ENCODE assay signal across 22 mouse cellular contexts in genomic region chr11:102996385-102996784, GRCm38 (mm10). TPM values are rescaled to one million over a fixed set of nuclear protein-coding genes. Genes with fewer than 3 reads are reported as not detected.
DNase-seq lines count a peak whose midpoint lies in the region; ATAC-seq lines count a peak whose summit lies in the region.
"Had no signal": no experiment of that assay in that cellular context is flagged by ENCODE, and none has a peak within 500 bp of the region (broad histone marks: within the 10 kb centered on the region; RNA-seq: fewer than 3 reads in every experiment).

No protein-coding gene starts in this region.

- H3K4me2 ChIP-seq in limb, embryonic 13.5 days (replicated peaks): no peak overlapping the region
- no peak overlapping the region for H3K4me2 ChIP-seq in liver, embryonic 12.5 days
- H3K4me2 ChIP-seq: forebrain, embryonic 13.5 days; hindbrain, embryonic 14.5 days; liver, embryonic 13.5 days; lung, embryonic 14.5 days had no signal

- H3K9ac ChIP-seq in limb, embryonic 13.5 days: peak overlapping the region; percentile 5; the same call in 1 of the 2 replicates
- H3K9ac ChIP-seq in liver, embryonic 12.5 days: no peak overlapping the region
- H3K9ac ChIP-seq: forebrain, embryonic 13.5 days; hindbrain, embryonic 14.5 days; liver, embryonic 13.5 days; lung, embryonic 14.5 days had no signal

- H3K9me3 ChIP-seq in limb, embryonic 13.5 days: no peaks in the 10 kb centered on the region
- H3K9me3 ChIP-seq in liver, embryonic 12.5 days (replicated peaks): no peaks in the 10 kb centered on the region
- H3K9me3 ChIP-seq: forebrain, embryonic 13.5 days; G1E; liver, embryonic 13.5 days; midbrain, embryonic 10.5 days had no signal

- WGBS in limb, embryonic 13.5 days: 85% methylated on average over 7 of the region's 7 CpGs
- 85% methylated on average over 7 of the region's 7 CpGs for WGBS in liver, embryonic 12.5 days (ENCODE audit: insufficient replicate concordance)

- no peak overlapping the region for H3K27ac ChIP-seq in limb, embryonic 13.5 days
- no peak overlapping the region for H3K27ac ChIP-seq in liver, embryonic 12.5 days
- H3K27ac ChIP-seq: forebrain, embryonic 13.5 days; hindbrain, embryonic 14.5 days; liver, embryonic 13.5 days; macrophage; midbrain, embryonic 10.5 days had no signal

- H3K4me1 ChIP-seq in limb, embryonic 13.5 days: peaks cover 26% of the 10 kb centered on the region
- peaks cover 35% of the 10 kb centered on the region for H3K4me1 ChIP-seq in liver, embryonic 12.5 days

- ATAC-seq in limb, embryonic 13.5 days (ENCODE audit: low FRiP score, low read depth): no peak
- no peak for ATAC-seq in liver, embryonic 12.5 days
- ATAC-seq: forebrain, embryonic 13.5 days had no signal

- intact Hi-C loops in gastrocnemius, postnatal 36 days (cut with DNase I): loop anchor here (5.0 kb wide), 2 partner anchors 56 to 224 kb away; no protein-coding TSS in a partner anchor

- peaks cover 69% of the 10 kb centered on the region for H3K36me3 ChIP-seq in limb, embryonic 13.5 days
- peaks cover 65% of the 10 kb centered on the region for H3K36me3 ChIP-seq in liver, embryonic 12.5 days

- no peak overlapping the region for H3K4me3 ChIP-seq in limb, embryonic 13.5 days
- no peak overlapping the region for H3K4me3 ChIP-seq in liver, embryonic 12.5 days
- H3K4me3 ChIP-seq: forebrain, embryonic 13.5 days; liver, embryonic 13.5 days; midbrain, embryonic 10.5 days had no signal

- H3K27me3 ChIP-seq in limb, embryonic 13.5 days: peaks cover 12% of the 10 kb centered on the region
- H3K27me3 ChIP-seq in liver, embryonic 12.5 days (replicated peaks): peaks cover 18% of the 10 kb centered on the region

- DNase-seq in gastrocnemius, postnatal 25 days: peak; percentile 36
- DNase-seq in gastrocnemius, postnatal 36 days: no peak
- DNase-seq in urinary bladder, postnatal 14 days (ENCODE audit: low spot score): peak; percentile 71
- no peak for DNase-seq in urinary bladder, adult 2 months (ENCODE audit: low spot score)
- DNase-seq in Muller cell, postnatal 12 days (ENCODE audit: inconsistent ontology term): peak; percentile 73
- no peak for DNase-seq in embryo, embryonic 10 days (ENCODE audit: low spot score)
- DNase-seq: adrenal gland, postnatal 10 days; cerebellum, adult 18-20 months; cerebellum, postnatal 25 days; kidney, adult 8-10 months; kidney, postnatal 14 days; liver, embryonic 13.5 days; lung, embryonic 14.5 days; retina, postnatal 1 day had no signal

RNA-seq across cellular contexts. Expression of gene Nmt1, which starts 31.6 kb away (rescaled TPM):
- total RNA-seq in gastrocnemius, postnatal 25 days (2021): 10 to 100 TPM; 35.6 to 36.7 TPM
- total RNA-seq in gastrocnemius, postnatal 36 days (2021): 10 to 100 TPM; 44.6 to 47.2 TPM
- 53.5 and 57.6 TPM in 2 replicates for polyA plus RNA-seq in urinary bladder, adult 2 months (2012; rRNA removed)
- polyA plus RNA-seq in limb, embryonic 13.5 days (2015; fragmentation: Nextera tagmentation; extraction: Ambion mirVana): 49.6 and 53.2 TPM in 2 replicates
- polyA plus RNA-seq in liver, embryonic 12.5 days (2016; fragmentation: Nextera tagmentation; extraction: Ambion mirVana): 47.9 and 54.8 TPM in 2 replicates

RNA-seq across cellular contexts. Expression of gene Dcakd, which starts 31.7 kb away (rescaled TPM):
- 10 to 100 TPM; 22.0 to 28.2 TPM for total RNA-seq in gastrocnemius, postnatal 25 days (2021)
- total RNA-seq in gastrocnemius, postnatal 36 days (2021): 10 to 100 TPM; 16.2 to 19.8 TPM
- polyA plus RNA-seq in urinary bladder, adult 2 months (2012; rRNA removed): 42.8 and 43.1 TPM in 2 replicates
- polyA plus RNA-seq in limb, embryonic 13.5 days (2015; fragmentation: Nextera tagmentation; extraction: Ambion mirVana): 197 and 201 TPM in 2 replicates
- 41.0 and 41.7 TPM in 2 replicates for polyA plus RNA-seq in liver, embryonic 12.5 days (2016; fragmentation: Nextera tagmentation; extraction: Ambion mirVana)

RNA-seq across cellular contexts. Expression of gene C1ql1, which starts 49.9 kb away (rescaled TPM):
- total RNA-seq in gastrocnemius, postnatal 25 days (2021): under 1 TPM in 1 of 2 experiments, not detected in 1; 0.18 TPM
- under 1 TPM in 1 of 2 experiments, not detected in 1; 0.17 TPM for total RNA-seq in gastrocnemius, postnatal 36 days (2021)
- 0.44 and 0.49 TPM in 2 replicates for polyA plus RNA-seq in urinary bladder, adult 2 months (2012; rRNA removed)
- 1.4 and 1.7 TPM in 2 replicates for polyA plus RNA-seq in limb, embryonic 13.5 days (2015; fragmentation: Nextera tagmentation; extraction: Ambion mirVana)
- polyA plus RNA-seq in liver, embryonic 12.5 days (2016; fragmentation: Nextera tagmentation; extraction: Ambion mirVana): 0.72 and 0.75 TPM in 2 replicates
- total RNA-seq: G1E; heart, adult 8-10 months had no signal
- polyA plus RNA-seq: G1E, macrophage had no signal

Comparison
In these comparisons a context has a peak if more than half of its experiments do, and no peak if none do; other contexts are left out.
1. DNase-seq: peak in gastrocnemius, postnatal 25 days (single experiment), urinary bladder, postnatal 14 days (single experiment) and Muller cell, postnatal 12 days (single experiment); none in gastrocnemius, postnatal 36 days (0 of 2), urinary bladder, adult 2 months (single experiment) and embryo, embryonic 10 days (single experiment).